Mouse (Mus musculus) neutrophil, adult 5-6 weeks (primary cell): ENCODE measurements around the gene Fam81b. TPM values are rescaled to one million over a fixed set of nuclear protein-coding genes. Genes with fewer than 3 reads are reported as not detected.

Source experiments
- ATAC-seq: fragments of 151-379, 151-347 bp; 2 replicates; pipeline ENCODE4 v1.8.0; 2017; ENCODE audit warnings: mild to moderate bottlenecking, moderate TSS enrichment; ENCODE audit not compliant: insufficient number of reproducible peaks, poor library complexity, low FRiP score, severe bottlenecking; ENCODE audit errors: extremely low read depth
- total RNA-seq: library from RNA; stranded (forward); fragments of 200-1000 nt; gene quantifications from 2 replicates; pipeline ENCODE4 v1.2.3, GENCODE M21; 2017

Gene Fam81b
- total RNA-seq, 1 experiment from 2014 or later: not detected

- no peak for ATAC-seq
Observed at GRCm38 (mm10) chr13:76197297-76197848, 107.5 kb downstream of the Fam81b start.

- ATAC-seq: no peak
Observed at GRCm38 (mm10) chr13:76195431-76196138, 109.3 kb downstream of the Fam81b start.

- ATAC-seq: no peak
Observed at GRCm38 (mm10) chr13:76194937-76195336, 109.9 kb downstream of the Fam81b start.

DNA sequence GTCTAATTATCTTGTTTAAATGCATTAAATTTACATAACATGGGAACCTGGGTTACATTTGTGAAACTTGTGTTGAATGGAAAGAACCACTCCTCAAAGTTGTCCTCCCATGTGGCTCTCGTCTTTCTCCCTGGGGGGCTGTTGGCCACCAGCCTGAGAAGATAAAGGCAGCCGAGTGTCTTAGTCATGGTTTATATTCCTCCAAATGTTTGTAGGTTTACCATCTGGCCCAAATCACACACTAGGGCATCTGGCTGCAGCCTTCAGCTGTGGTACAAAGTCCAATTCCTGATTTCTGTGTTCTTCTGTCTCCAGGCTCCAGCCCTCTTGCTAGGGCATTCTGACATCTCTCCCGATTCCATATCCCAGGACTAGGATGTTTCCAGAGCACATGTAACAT is 114.6 kb downstream of the Fam81b start:
- no peak for ATAC-seq

DNA sequence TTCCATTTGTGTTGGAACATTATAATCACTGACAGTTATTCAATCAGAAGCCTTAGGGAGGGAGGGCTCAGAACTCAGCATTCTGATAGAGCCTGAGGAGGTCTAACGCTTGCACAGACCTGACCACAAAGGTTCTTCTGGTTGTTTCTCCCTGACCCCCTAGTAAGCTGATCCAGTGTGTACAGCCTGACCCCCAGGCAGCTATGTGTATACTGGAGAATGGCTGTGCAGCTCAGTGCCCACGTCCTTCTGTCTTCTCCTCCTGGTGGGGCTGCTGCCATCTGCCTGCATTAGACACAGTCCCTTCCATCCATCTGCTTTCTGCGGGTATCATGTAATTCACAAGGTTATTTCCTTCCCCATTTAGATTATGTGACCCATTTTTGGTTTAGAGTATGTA is 115.7 kb downstream of the Fam81b start:
- ATAC-seq: no peak

DNA sequence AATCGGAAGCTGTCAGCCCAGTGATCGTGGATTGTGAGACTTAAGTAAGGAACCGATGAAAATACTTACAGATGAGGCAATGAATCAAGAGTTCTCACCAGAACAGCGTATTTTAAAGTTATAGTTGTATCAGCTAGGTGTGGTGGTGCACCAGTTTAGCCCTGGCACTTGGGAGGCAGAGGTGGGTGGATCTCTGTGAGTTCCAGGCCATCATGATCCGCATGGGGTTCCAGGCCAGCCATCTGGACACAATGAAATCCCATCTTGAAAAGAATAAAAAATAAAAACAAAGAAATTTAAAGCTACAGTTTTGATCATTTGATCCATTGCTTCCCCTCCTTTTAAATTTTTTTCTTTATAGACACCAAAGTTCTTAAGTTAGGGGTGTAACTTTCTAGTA is 117.2 kb downstream of the Fam81b start:
- no peak for ATAC-seq

- ATAC-seq: no peak
Observed at GRCm38 (mm10) chr13:76178700-76179099, 126.2 kb downstream of the Fam81b start.

DNA sequence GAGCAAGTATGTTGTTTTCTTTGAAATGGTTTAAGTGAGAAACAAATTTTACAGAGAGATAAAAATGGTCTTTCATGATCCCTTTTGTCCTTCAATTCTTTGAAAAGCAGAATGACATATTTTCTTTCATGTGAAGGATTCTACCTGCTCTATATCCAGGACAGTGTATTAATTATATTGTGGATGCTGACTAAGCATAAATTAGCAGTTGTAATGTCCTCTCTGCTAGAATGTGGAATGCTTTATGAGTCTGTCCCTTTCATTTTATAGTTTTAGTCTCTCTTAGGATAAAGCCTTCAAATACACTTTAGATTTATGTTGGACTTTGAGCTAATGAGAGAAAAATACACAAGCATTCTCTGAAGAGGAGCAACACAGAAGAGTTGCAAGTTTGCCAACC is 130.6 kb downstream of the Fam81b start:
- no peak for ATAC-seq

DNA sequence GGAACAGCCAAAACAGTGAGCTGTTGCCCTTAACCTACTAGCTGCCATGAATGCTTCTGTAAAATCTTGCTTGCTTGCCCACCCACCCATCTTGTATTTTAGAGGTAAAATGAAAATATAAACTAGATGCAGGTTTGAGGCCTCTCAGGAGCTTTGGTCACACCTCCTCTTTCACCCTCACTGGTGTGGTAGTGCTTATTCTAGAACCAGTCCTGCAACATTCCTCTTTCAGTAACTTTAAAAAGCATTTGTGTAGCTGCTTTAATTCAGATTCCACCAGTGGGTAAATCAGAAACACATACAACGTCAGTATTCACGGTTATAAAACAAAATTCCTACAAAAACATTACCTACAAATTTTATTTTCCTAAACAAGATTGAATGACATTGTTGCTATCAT is 144.3 kb downstream of the Fam81b start:
- no peak for ATAC-seq

GRCm38 (mm10) chr13:76157508-76157907 is 147.4 kb downstream of the Fam81b start:
- no peak for ATAC-seq

DNA sequence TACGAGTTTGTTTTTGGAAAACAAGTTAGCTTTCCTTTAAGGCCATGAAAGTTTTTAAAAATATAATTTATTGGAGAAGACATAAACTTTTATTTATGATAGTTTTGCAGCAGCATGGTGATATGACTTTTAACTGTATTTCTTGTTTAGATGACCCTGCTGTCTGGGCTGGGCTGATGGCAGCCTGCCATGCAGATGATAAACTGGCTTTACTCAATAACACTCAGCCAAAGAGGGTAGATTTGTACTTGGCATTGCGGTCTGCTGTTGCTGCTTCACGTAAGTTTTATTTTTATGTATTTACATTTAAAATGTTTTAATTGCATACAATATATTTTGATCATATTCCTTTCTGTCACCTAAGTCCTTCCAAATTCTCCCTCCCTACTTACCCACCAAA is 147.8 kb downstream of the Fam81b start:
- ATAC-seq: no peak

Other genes with a start within 250 kb of the Fam81b start
- not detected in 2 replicates for gene Gpr150, start 248.1 kb downstream of the Fam81b start, total RNA-seq
- gene Arsk, start 206.4 kb downstream of the Fam81b start, total RNA-seq: 16.3 and 20.1 TPM in 2 replicates
- gene Ttc37, start 206.3 kb downstream of the Fam81b start, total RNA-seq: 25.3 and 27.6 TPM in 2 replicates
- gene Mctp1, start 79.5 kb upstream of the Fam81b start, total RNA-seq: 71.9 and 80.4 TPM in 2 replicates